Mouse (Mus musculus): Measurements from ENCODE around the gene Bri3.

- TF ChIP-seq CTCF (IDR thresholded peaks at IDR 0.05; ENCODE audit: low read depth, low read length), result no peak
- TF ChIP-seq POLR2A (IDR thresholded peaks at IDR 0.05; ENCODE audit: extremely low read depth, insufficient read depth, low read length), result no peak
Observed at GRCm38 (mm10) chr5:144338787-144339186, 94.5 kb downstream of the Bri3 start.
